Mouse (Mus musculus): ENCODE data around the gene Fgfr2.

The Fgfr2 gene

DNA sequence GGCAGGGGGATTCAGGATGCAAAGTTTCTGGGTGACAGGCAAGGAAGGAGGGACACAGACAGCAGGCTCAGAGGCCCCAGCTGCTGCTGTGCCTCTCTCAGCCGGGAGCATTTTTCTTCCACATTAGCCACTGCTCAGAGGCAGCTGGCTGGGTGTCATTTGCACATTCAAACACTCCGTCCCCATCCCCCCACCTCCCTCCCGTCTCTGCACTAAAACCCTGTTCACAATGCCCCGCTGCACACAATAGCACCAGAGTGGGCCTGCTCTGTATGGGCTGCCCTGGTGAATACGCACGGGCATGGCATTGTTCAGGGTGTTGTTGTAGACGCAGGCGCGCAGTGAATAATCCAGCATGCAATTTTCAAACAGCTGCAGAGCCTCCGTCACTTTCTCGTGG lies 875.6 kb downstream of the Fgfr2 start:
- in situ Hi-C loops (cut with MseI, MboI): no loop called here

GRCm38 (mm10) chr7:132247091-132247490 lies 876.1 kb downstream of the Fgfr2 start:
- in situ Hi-C loops (cut with MseI, MboI): no loop called here

DNA sequence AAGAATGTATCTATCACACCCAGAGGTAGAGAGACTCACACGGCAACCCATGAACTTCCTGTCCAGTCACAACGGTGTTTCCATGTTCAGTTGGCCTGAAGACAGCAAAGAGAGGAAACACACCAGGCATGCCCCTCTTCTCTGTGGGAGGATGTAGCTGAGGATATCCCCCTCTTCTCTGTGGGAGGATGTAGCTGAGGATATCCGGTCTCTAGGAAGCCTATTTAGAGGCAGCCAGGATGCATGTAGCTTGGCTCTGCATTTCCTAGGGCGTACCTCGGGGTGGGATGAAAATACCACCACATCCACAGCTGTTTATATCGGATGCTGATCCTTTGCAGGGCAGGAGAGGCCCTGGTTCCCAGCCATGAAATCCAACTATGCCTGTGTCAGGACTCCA lies 877.4 kb downstream of the Fgfr2 start:
- in situ Hi-C loops (cut with MseI, MboI): no loop called here

DNA sequence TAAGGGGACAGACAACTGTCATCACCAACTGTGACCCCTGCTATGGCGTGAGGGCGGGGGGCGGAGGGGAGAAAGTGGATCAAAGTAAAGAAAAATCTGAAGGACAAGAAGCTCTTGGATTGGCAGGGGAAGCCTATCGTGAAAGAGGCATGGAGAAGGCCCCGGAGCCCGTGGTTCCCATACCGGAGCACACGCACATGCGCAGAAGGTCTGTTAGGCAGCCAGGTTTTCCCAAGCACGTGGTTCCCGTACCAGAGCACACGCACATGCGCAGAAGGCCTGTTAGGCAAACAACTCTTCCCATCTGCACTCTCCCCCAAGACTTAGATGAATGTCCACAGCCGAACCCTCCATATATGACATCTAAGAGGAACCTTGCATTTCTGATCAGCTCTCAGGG lies 878.5 kb downstream of the Fgfr2 start:
- in situ Hi-C loops (cut with MseI, MboI): no loop called here

- in situ Hi-C loops (cut with MseI, MboI): no loop called here
These were observed 879.9 kb downstream of the Fgfr2 start for GRCm38 (mm10) chr7:132243225-132243624.

GRCm38 (mm10) chr7:132242617-132243141 lies 880.5 kb downstream of the Fgfr2 start:
- in situ Hi-C loops (cut with MseI, MboI): no loop called here

DNA sequence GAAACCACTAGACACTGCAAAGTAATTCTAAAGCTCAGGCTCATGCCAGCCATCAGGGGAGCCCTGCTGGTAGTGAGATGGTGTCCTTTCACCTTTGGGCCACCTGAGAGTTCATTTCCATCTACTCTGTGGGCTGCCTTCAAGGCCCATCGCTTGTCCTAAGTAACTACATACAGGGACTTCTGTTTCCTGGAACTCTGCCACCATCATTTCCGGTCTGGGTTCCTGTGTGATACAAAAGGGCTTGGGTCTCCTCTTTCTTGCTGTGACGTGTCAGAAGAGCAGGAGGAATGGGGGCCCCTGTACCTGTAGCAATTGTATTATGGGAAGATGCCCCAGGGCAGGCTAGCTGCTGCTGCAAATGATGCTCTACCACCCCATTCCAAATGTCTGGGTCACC lies 884.2 kb downstream of the Fgfr2 start:
- in situ Hi-C loops (cut with MseI, MboI): no loop called here

GRCm38 (mm10) chr7:132237191-132237590 lies 886.0 kb downstream of the Fgfr2 start:
- in situ Hi-C loops (cut with MseI, MboI): no loop called here

GRCm38 (mm10) chr7:132236789-132237188 lies 886.4 kb downstream of the Fgfr2 start:
- in situ Hi-C loops (cut with MseI, MboI): no loop called here

- in situ Hi-C loops (cut with MseI, MboI): no loop called here
These were observed 888.9 kb downstream of the Fgfr2 start for GRCm38 (mm10) chr7:132234250-132234649.

DNA sequence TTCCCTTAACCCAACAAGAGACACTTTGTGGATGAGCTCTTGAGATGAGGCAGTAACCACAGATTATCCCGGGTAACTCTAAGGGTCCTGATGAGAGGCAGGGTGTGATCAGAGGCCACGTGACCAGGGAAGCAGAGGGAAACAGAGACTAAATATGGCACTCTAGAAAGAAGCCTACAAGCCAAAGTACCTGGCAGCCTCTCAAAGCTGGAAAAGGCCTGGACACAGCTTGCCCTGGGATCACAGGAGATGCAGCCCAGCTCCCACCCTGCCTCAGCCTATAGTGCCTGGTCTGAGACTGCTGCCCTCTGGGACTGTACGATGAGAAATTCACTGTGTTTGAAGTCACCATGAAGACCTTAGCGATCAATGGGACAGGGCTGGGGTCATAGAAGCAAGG lies 889.4 kb downstream of the Fgfr2 start:
- in situ Hi-C loops (cut with MseI, MboI): no loop called here

DNA sequence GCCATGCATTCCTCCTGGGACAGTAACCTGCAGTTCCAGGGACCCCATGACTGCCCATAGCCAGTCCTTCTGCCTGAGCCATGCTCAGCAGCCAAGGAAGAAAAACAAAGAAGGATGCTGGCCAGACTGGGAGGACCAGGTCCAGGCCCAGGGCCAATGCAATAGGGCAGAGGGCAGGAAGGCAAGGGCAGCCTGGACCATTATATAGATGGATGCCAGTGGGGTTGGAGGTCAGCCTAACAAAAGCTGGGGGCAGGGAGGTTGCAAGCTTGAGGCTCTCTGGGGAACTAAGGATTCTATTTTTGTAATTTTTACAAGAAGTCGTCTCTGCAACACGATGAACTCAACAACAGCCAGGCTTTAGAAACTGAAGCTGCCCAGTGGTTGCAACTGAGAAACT lies 890.2 kb downstream of the Fgfr2 start:
- in situ Hi-C loops (cut with MseI, MboI): no loop called here

- in situ Hi-C loops (cut with MseI, MboI): no loop called here
These were observed 891.7 kb downstream of the Fgfr2 start for GRCm38 (mm10) chr7:132231476-132231875.

DNA sequence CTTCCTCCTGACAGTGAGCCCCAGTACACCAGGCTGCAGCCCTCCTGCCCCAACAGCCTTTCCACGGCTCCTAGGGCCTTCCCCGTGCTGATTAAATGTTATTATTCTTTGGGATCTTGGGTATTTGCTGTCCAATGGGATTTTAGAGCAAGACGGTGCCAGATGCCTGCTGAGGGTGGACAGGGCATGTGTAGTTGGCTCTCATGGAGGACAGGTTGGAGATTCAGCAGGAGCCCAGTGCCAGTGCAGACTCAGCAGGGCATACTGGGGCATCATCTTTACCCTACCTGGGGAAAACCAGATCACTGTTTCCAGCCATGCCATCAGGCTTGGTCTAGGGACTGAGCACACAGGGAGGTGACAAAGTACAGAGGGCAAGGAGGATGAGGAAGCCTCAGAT lies 892.2 kb downstream of the Fgfr2 start:
- in situ Hi-C loops (cut with MseI, MboI): no loop called here

- in situ Hi-C loops (cut with MseI, MboI): loop anchor here (5.0 kb wide), 2 partner anchors 250 to 325 kb away; no protein-coding TSS in a partner anchor
These were observed 896.0 kb downstream of the Fgfr2 start for GRCm38 (mm10) chr7:132227075-132227640.

DNA sequence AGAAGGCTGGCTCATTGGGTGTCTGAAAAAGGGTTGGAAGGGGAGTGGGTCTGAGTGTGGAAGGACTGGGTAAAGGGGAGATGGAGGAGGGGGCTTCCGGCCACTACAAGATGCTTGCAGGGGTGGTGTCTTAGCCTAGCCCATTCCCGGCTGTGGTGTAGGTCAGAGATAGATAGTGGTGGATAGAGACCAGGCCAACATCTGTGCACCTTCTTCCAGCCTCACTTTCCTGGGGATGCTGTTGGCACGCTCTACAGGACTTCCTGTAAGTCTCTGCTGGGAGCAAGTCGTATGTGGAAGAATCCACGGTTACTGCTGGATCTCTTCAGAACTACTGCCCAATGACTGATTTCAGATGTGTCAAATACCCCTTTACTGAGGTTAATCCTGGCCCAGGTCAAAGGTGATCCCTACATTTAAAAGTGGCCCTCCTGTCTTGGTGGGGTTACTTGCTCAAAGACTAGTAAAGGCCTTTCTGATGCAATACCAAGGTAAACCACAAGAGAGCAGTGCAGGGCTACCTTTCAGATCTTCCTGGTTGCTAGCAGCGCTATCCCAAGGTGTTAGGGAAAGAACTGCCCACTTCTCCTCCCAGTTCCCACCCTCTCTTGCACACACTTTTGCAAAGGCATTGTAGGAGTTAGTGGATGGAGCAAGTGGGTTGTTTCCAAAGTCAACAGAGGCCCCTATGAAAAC lies 896.6 kb downstream of the Fgfr2 start:
- in situ Hi-C loops (cut with MseI, MboI): loop anchor here (5.0 kb wide), 2 partner anchors 251 to 326 kb away; no protein-coding TSS in a partner anchor

DNA sequence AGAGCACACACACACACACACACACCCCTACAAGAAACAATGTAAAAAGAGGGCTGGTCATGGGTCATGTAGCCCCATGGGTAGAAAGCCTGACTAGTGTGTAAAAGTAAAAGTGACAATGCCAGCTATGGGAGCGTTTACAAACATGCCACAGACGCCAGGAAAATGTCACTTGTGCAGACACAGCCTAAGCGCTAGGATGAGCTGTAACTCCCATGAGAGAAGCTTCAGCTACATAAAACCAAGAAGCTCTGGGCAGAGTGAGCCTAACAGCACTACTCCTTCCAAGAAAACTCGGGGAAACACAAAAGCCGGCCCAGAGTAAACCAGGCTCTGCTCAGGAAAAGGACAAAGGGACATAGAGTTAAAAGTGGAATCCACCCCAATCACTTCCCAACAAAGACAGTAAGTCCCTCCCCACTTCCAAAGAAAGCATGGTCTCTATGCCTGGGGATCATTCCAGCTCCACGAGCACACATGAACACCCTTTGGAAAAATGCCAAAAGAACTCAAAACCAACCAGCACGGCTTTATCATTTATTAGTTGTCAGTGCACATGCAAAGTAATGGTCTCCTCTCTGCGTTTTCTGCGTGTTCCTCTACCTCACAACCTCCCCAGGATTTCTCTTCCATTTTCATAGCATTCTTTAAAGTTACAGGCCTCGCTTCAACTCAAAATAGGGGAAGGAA lies 899.6 kb downstream of the Fgfr2 start:
- in situ Hi-C loops (cut with MseI, MboI): loop anchor here in 1 of 2 experiments (25.0 kb wide), 1 partner anchor 686 kb away; the partner anchor contains the start of genes Hmx2 and Hmx3

GRCm38 (mm10) chr7:132214031-132214430 lies 909.1 kb downstream of the Fgfr2 start:
- in situ Hi-C loops (cut with MseI, MboI): loop anchor here (5.0 to 25.0 kb wide), 3 partner anchors 312 to 677 kb away; partner anchors contain the start of genes Hmx2 (in 1 of the 2) and Hmx3 (in 1 of the 2)

GRCm38 (mm10) chr7:132213460-132213859 lies 909.7 kb downstream of the Fgfr2 start:
- in situ Hi-C loops (cut with MseI, MboI): loop anchor here (5.0 to 25.0 kb wide), 3 partner anchors 311 to 676 kb away; partner anchors contain the start of genes Hmx2 (in 1 of the 2) and Hmx3 (in 1 of the 2)

- in situ Hi-C loops (cut with MseI, MboI): loop anchor here (5.0 to 25.0 kb wide), 3 partner anchors 310 to 675 kb away; partner anchors contain the start of genes Hmx2 (in 1 of the 2) and Hmx3 (in 1 of the 2)
These were observed 911.0 kb downstream of the Fgfr2 start for GRCm38 (mm10) chr7:132211920-132212701.

DNA sequence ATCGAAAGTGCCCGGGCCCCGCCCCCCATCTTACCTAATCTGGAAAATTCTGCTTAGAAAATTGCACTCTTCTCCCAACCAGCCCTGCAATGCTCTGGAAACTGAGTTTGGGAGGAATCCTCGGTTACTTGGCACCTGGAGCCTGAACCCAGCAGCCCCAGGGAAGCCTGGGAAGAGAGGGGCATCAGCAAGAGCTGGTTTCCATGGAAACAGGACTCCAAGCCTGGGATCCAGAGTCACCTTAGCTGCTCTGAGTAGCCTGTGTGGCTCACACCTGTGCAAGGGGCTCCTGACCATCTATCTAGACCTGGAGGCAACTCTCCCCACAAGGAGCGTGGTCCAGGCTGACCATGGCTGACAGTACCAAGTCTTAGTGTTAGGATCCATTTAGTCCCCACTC lies 912.5 kb downstream of the Fgfr2 start:
- in situ Hi-C loops (cut with MseI, MboI): loop anchor here (5.0 to 25.0 kb wide), 3 partner anchors 308 to 673 kb away; partner anchors contain the start of genes Hmx2 (in 1 of the 2) and Hmx3 (in 1 of the 2)

All from mouse trophoblast stem cell (cell line).